Mouse (Mus musculus) thymus, postnatal 10 days (tissue): ENCODE data around the gene Slc2a1.

Source experiments
- DNase-seq, 2 experiments: peaks; one replicate each; pipeline ENCODE4 v3.0.0; 2021; ENCODE audit warnings: low spot score in 2 of 2

The Slc2a1 gene

DNA sequence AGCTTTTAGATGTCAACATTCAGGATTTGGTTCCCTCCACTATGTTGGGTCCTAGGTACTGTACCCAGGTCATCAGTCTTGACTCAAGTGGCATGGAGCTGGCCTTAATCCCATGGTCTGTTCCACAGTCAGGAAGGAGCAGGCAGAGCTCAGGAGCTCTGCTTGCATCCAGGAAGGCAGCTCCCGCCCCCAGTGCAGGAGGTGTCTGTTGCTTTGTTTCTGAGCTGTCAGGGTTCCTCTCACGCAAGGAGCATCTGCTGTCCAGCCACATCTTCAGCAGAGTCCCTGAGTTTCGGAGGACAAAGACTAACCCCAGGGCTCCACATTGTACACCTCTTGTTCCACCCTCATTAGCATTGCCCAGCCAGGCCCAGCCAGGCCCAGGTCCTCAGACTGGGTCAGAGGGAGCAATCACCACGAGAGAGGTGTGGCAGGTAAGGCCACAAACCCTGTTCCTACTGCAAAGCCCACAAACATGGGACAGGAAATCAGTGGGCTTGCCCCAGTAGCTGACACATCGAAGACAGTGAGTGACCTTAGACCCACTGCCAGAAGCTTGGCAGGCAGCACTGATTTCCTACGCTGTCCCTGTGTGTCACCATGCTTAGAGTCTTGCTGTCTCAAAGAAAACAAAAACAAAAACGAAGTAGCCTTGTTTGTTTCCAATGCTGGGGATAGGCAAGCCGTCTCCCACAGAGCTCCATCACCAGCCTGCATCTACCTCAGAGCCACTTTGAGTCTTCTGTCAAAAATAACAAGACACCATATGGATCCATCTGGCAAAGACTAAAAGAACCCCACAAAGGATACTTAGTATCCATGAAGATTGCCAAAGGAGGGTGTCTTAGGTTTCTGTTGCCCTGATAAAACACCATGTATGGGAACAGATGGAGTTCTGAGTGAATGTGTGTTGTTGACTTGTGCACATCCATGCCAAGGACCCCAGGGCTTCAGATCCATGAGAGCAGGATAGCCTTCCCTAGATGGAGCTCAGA lies 10.0 kb upstream of the Slc2a1 start:
- no peak for DNase-seq

DNA sequence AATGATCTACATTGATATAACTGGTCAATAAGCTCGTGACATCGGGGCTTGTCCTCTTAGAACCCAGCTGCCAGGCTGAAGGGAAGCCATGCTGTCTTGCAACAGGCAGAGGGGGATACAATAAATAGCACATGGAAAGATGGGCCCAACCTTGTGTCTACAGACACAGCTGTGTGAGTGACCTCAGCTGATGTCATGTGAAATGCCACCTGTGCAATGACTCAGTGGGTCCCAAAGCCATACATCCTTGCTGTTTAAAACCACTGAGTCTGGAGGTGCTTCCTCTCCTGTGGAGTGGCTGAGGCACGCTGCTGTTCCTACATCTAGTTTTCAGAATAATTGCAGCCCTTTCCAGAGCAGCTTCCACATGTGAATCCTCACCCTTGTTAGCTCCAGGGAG lies 7.1 kb upstream of the Slc2a1 start:
- no peak for DNase-seq

DNA sequence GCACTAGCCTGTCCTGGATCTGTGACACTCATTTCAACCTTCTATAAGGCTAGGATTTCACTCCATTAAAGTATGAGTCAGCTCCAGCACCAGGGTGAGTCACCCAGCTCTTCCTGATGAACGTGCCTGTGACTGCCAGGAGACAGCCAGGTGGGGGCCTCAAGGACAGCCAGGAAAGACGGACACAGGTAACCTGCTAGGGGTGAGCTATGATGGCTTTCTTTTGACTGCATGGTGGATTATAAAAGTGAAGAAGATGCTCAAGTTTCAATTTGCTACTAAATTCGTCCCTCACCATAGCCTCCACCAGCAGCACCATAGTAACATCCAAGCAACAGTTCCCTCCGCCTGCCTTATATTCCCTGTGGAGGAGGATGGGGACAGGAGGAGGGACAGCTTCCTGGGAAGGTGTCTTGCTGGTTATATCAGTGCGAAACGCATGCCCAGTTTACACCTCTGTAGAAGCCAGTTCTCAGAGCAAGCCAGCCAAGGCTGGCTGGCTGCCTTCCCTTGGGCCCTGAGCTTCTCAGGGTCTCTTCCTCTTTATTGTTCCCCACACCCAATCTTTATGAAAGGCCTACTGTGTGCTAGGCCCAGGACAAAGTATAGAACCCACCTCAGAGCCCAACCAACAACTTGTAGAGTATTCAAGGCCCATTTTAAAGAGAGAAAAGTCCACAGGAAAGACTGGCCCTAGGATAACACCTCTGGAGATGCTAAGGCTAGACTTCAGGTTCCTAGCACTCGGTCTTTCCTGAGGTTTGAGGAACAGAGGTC lies 6.0 kb upstream of the Slc2a1 start:
- no peak for DNase-seq

DNA sequence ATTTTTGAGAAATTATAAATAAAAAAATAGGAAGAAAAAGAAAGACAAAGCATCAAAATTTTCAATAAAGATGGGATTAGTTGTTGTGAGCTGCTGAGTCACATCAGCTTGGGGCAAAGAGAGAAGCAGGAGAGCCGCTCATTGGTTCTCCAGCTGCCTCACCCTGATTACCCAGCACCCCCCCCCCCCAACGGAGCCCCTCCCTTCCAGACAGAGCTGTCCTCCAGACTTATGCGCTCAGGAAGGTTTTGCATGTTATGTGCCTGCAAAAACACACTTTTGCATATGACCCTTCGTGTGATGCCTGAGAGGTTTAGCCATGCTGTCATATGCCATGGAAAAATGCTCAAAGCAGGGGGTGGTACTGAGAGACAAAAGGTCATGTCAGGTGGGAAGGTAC lies 3.7 kb upstream of the Slc2a1 start:
- no peak for DNase-seq

DNA sequence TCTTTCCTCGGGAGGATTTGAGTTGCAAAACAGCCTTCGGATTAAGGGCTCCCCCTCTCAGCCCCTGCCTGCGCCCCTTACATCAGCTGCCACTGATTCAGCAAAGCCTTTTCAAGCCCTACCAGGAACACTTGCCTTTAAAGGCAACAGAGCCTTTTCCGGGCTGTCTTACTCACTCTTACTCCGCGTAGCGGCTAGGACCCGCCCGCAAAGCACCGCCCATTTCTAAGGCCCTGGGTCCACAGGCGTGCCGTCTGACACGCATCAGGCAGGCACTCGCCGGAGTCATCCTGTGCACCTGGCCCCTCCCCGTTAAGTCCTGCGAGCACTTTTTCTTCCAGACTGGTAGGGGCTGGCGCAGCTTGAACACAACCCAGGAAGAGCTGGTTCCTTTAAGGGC lies 2.8 kb upstream of the Slc2a1 start:
- peak; percentile 71 to 75 for DNase-seq

DNA sequence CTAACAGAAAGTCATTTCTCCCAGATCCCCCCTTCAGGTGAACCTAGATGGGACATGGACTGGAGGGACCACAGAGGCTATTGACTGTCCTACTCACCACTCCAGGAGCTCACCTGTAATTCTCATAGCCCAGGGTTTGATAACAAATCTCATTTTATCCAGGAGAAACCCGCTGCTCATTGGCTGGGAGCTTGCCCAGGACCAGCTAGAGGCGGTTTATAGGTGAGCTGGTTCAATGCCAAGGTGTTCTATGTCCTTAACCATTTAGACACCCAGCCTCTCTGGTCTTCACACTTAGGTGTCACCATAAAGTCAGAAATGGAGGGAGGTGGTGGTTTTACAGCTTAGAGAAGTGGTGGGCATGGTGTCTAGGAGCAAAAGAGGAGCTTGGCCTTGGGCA lies 644 bp upstream of the Slc2a1 start:
- no peak for DNase-seq

DNA sequence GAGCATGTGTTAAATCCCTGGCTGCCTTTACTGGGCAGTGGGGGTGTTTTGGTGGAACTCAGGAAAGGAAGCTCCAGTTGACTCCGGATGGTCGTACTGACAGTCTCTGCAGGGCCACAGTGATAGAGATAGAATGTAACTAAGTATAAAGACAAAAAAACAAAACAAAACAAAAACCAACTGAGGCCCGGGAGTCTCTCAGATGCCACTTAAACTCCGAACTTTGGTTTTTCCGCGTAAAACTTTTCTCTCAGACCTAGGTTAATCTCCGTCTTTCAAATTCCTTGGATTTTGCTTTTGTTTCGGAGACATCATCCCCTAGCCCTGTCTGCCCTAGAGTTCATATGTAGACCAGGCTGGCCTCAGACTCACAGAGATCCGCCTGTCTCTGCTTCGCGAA lies 1.1 kb downstream of the Slc2a1 start:
- no peak for DNase-seq

DNA sequence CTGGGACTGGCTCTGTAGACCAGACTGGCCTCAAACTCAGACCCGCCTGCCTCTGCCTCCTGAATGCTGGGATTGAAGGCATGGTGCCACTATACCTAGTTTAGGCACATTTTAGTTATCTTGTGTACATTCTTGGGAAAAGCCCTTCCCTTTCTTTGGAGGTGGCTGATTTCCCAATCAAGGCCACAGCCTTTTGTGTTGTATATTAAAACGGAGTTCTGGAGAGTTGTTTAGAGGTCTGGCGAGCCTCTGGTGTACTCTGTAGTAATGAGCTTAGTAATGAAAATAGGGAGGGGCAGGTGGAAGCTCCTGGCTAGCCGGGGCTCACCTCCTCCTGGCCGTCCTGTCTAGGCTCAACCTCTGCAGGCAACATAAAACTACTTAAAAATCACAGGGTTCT lies 2.0 kb downstream of the Slc2a1 start:
- DNase-seq, result no peak

DNA sequence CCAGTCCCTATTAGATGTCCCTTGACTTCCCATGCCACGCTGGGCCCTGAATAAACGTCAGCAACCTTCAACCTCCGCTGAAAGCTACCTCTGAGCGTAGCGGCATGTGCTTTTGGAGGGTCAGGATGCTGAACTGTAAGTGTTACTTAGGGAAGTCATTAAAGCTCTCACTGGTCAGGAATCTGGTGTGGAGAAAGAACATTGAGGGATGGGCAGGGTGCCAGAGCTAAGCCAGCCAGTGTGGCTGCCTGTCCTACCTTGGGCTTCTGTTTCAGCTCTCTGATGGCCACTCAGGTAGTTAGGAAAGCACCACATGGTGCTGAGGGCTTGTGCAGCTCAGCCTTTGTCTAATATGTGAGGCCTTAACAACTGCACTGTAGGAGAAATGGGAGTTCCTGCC lies 2.9 kb downstream of the Slc2a1 start:
- DNase-seq, result no peak

DNA sequence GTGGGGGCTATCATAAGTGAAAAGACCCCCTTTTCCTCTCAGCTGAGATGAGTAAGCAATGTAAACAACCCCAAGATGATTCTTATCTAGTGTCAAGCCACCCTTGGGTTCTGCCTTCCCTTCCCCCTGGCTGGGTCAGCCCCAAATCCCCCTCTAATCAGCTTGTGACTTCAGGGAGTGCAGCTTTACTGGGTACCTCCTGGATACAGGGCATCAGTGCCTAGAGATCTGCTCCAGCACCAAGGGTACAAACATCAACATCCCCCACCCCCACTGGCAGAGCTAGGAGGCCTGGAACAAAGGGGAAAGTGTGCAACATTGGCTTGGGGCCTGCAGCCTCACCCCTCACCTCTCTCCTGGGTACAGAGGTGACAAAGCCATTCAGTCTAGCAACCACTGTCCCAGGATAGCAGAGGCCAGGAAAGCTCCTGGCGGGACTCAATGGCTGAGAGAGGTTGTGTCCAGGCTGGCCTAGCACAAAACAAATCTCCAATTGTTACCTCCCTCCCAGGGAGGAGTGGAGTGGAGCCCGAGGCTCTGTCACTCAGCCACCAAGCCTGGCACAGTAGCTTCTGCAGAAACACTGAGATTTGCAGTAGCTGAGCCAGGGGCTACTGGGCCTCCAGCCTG lies 3.9 kb downstream of the Slc2a1 start:
- no peak for DNase-seq

DNA sequence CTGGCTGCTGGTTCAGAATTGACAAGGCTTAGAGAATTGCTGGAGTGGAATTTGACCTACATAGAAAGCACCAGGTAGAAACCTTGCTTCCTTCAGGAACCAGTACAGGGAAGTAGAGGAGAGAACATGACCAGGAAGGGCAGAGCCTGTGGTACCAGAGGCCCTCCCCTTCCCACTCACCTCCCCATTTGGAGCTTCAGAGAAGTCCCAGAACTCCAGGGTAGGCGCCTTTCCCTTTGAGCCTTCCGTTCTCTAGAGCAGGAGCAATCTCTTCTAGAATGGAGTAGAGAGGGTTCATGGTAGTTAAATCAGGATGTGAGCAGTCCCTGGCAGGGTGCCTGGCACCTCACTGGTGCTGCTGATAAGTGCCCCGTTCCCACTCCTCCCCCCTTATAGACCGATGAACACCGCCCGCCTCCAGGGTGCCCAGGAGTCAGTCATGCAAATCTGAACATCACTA lies 7.1 kb downstream of the Slc2a1 start:
- no peak for DNase-seq

DNA sequence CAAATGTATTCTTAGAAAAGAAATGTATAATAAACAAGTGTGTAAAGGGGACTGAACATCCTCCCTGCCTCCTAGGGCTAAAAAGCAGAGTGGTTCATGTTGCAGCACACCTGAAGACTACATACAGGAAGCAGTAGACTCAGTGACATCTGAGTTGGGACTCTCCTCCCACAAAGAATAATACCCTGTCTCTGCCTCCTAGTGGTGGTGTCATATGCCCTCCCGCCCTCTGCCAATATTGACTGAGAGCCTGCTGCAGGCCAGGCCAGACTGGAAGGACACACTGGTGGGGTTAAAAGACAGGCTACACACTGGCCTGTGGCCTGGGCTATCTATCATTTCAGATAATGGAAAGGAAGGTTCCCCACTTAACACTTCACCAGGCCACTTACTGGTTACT lies 7.8 kb downstream of the Slc2a1 start:
- DNase-seq, result peak in 1 of 2 experiments; percentile 18

DNA sequence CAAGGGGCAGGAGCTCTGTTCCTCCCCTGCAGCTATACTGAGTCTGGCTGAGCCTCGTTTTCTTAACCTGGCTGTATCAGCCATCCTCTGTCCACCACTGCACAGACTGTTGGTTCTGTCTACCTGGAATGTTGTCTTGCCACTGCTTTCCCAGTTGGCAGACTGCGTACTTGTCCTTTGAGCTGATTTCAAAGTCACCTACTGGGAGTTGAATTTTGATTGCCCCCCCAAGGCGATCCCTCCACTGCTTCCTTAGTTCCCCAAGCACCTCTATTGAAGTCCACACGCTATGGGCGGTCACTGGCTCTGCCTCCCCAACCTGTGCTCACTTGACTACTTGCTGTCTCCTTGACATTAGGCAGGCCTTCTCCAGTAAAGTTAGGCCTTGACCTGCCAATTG lies 9.1 kb downstream of the Slc2a1 start:
- no peak for DNase-seq

DNA sequence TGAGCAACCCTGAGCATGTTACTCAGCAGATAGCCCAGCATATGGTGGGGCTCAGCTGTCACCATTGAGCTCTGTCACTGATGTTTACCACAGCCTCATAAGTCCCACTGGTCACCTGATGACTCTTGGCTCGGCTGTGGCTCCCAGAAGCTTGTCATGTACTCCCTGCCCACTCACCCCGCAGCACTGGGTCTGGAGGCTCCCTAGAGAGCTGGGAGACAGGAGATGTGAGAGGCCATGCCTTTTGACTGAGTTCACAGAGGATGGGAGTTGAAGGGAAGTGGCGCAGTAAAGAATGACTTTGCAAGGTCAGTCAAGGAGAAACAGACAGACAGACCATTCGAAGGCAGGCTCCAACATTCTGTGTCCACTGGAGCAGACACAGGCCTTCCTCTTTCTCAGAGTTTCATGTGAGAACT lies 10.2 kb downstream of the Slc2a1 start:
- no peak for DNase-seq

DNA sequence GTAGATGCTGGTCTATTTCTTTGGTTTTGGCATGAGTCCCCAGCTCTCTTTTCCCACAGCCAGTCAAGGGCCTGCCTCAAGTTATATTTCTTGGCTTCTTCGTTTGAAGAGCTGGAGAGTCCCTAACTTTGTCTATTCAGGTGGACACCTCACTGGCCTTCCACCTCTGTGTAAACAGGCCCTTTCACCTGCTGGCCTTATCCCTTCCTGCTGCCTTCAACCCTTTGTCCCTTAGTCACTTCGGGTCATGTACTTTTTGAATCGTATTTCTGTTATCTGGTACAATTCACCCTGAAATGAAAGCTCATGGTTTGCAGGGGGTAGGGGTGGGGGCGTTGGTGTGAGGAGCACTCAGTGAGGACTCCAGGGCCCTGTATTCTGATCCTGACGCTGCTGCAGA lies 10.8 kb downstream of the Slc2a1 start:
- DNase-seq, result no peak

DNA sequence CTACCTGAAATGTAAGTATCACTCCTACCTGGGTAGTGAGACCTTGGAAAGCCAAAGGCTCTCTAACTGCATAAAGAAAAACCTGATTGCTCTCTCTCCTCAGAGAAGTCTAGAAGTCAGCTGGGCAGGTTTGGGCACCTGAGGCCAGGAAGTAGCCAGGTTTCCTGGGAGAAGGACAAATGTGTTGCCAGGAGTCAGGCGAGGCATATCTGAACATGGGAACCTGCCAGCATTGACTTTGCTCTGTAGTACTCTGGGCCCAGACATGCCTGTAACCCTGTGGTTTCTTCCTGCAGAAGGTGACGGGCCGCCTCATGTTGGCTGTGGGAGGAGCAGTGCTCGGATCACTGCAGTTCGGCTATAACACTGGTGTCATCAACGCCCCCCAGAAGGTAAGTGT lies 11.6 kb downstream of the Slc2a1 start:
- no peak for DNase-seq

DNA sequence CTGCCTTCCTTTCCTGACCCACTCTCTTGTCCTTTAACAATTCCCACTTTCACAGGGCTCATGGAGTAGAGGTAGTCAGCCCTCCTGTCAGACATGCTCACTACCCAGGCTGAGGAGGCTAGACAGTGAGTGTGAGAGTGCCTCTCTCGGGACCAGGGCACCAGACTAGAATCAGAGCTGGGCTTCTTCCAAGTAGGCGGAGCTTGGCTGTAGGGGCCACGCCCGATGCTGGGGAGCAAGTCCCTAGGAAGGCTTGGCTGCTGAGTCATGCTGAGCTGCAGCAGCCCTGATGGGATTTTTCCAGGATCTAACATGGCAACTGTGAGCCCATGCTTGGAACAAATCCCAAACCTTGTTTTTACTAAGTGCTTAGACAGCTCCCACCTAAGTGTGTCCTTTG lies 12.7 kb downstream of the Slc2a1 start:
- DNase-seq, result no peak

DNA sequence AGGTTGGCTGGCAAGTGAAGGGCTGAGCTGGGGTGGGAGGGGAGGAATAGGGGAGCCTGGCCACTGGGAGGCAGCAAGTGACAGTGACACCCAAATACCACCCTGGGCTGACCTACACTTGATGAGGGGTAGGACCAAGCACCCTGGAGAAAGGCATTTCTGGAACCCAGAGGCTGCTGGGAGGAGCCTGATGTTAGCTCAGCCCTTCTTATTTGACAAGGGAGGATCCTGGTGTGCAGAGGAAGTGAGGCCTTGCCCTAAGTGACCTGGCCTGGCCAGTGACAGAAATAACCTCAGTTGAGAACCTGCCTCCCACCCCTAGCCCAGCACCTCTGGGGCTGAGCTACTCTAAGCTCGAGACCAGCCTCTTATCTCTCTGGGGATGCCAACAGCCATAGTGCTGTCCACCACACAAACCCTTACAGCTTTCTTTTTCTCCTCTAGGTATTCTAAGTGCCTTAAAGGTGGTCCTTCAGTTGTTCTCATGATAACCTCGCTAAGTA lies 16.3 kb downstream of the Slc2a1 start:
- DNase-seq, result no peak

DNA sequence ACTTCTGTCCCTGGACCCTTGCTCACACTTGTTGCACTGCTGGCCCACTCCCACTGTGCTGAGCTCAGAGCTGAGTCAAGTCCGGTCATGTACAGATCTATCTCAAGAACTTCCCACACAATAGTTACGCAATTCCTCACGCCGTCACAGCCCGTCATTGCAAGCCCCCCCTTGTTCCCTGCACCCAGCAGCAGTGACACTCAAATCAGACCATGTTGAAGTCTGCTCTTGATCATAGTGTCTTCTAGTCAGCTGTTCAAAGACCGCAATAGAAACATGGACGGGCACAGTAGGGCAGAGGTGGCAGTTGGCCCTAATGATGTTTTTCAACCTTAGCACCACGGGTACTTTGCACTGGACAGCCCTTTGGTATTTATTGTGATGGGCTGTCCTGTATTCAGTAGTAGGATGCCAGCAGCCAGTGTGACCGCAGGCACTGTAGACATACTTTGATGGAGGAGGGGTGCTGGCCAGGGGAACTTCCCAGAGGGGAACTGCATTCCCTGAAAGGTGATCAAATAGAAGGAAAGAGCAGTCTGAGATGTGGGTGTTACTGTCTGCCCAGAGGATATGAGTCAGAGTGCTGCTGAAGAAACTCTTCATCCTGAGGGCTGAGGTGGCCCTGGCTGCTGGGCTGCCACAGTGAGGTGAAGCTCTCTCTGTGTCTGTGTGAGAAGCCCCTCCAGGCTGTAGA lies 17.2 kb downstream of the Slc2a1 start:
- no peak for DNase-seq

DNA sequence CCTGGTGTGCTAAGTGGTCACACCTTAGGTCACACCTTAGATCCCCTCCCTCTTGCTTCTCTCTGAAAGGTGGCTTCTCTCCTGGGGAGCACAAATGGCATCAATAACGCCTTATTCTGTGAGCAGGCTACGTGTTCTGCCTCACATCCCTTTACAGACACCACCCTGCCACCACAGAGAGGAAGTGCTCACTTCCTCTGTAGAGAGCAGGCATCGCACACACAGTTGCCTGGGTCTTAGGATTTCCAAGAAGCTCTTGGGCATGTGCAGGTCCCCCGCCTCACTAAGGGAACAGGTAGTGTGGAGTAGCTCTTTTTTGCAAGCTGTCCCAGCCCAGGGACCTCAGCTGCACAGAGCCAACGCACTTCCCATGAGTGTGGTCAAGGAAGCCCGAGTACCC lies 18.7 kb downstream of the Slc2a1 start:
- DNase-seq, result peak; percentile 31 to 59

DNA sequence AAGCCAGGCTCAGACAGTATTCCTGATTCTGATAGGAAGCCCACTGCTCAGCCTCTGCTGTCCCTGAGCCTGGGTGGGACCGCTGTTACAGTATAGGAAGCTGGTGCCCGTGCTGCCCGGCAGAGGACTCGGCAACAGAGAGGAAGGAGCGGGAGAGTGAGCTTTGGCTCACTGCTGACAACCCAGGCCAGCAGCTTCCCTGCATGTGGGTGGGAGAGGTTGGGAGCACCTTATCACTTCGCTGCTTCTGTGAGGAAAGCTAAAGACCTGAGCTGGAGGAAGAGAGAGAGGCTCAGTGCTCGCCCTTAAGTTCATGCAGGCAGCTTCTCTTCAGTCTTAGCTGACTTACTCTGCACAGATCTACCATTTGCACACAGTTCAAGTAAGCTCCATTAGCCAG lies 20.0 kb downstream of the Slc2a1 start:
- no peak for DNase-seq

DNA sequence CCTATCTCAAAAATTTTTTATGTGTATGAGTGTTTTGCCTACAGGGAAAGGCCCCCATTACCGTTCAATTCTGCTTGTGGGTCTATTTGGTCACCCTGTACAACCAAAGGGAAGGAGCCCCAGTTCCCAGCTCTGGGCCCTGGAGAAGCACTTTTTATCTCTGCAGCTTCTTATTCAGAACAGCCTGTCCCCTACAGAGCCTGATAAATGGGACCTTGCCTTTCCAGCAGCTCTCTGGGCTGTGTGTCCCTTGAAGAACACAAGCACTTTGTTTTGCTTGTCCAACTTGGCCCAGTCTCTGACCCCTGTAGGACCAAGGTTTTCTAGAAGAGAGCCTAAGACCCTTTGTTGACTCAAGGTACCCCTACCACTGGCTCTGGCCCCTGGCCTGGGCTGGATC lies 20.6 kb downstream of the Slc2a1 start:
- no peak for DNase-seq
